Mouse (Mus musculus) testis, adult 2 months (tissue): ENCODE results near the gene Phactr2.

Experiments used
- CTCF ChIP-seq: fragments of 200-500 bp; IDR thresholded peaks from 2 replicates; pipeline ENCODE4 v1.5.1; 2012; ENCODE audit warnings: low read depth, mild to moderate bottlenecking, inconsistent platforms, low read length, moderate library complexity; ENCODE audit not compliant: control insufficient read depth, insufficient read depth, insufficient replicate concordance
- POLR2A ChIP-seq: fragments of 200-500 bp; IDR thresholded peaks from 2 replicates; pipeline ENCODE4 v1.6.1; 2012; ENCODE audit warnings: low read depth, mild to moderate bottlenecking, inconsistent platforms, low read length, moderate library complexity; ENCODE audit not compliant: control insufficient read depth

- no peak for TF ChIP-seq POLR2A
- TF ChIP-seq CTCF = no peak
These were observed 260.3 kb downstream of the Phactr2 start for GRCm38 (mm10) chr10:13213956-13214355.
